Mouse (Mus musculus) large intestine, adult 2 months (tissue): Measurements from ENCODE around the gene Asxl2. TPM values are rescaled to one million over a fixed set of nuclear protein-coding genes. Genes with fewer than 3 reads are reported as not detected.

Experiments used
- DNase-seq: peaks from one replicate; pipeline ENCODE4 v3.0.0-alpha.2; 2012; ENCODE audit warnings: low read depth, low spot score
- WGBS: fragments of 180-500 bp; shearing (Covaris S2); methylation state at CpG from one replicate; pipeline ENCODE4 v1.1.7; 2018; 5-methylcytosine and 5-hydroxymethylcytosine counted together
- polyA plus RNA-seq: library from polyadenylated mRNA; depleted of rRNA; stranded (reverse); fragments of >200 nt; gene quantifications from 2 replicates; pipeline ENCODE4 v1.2.3, GENCODE M21; 2012; rRNA removed

Asxl2 gene
- polyA plus RNA-seq, 1 experiment = 4.1 TPM

DNA sequence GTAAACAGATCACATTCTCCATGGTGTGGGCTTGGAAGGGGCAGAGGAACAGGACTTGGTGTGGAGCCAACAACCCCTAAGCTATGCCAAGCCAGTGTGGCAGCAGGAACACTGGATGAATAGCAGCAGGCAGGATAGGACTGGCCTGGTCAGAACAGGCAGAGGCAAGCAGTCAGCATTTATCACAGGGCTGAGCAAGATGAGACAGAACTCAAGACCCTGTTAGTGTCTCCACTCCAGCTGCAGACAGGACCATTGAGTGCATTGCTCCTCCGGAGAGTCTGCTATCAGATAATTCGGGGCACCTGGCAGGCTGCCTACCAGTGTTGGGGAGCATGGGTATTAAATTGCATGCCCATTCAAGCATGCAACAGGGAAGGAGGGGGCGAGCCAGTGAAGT, 111.0 kb downstream of the Asxl2 start:
- 42% methylated on average over 3 of the region's 3 CpGs for WGBS

DNA sequence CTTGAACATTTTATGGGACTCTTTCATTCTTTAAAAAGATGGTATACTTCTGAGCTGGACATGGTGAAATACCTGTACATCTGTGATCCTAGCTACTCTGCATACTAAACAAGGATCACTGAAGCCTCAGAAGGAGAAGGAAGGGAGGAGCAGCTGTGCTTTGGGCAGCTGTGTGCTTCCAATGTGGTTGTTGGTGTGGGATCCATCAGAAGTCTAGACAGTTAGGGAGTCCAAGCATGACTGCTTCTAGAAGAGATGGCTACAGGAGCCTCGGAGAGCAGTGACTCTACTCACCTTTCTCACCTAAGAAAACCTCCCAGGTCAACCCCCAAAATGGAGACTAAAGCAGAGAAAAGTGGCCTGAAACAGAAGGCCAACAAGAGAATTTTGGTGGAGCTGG, 111.4 kb downstream of the Asxl2 start:
- 79% methylated on average over 1 of the region's 1 CpGs for WGBS
- no peak for DNase-seq

More for the DNA sequence above, 111.0 kb downstream of the Asxl2 start:
- no peak for DNase-seq

DNA sequence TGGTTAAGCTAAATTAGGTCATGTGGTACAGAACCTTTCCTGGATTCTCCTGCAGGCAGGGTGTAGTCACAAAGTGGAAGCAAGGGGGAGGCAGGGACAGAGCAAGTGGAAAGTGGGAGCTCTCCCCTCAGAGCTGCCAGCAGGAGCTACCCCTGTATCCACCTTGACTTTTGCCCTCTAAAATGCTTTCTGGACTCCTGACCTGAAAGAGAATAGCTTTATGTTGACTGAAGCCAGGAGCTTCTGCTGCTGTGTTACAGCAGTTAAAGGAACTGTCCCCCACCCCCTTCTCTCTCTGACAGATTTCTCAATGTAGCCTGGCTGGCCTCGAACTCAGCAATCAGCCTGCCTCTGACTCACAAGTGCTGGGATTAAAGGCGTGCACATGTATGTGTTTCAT, 112.9 kb downstream of the Asxl2 start:
- WGBS = 35% methylated on average over 2 of the region's 2 CpGs
- no peak for DNase-seq

DNA sequence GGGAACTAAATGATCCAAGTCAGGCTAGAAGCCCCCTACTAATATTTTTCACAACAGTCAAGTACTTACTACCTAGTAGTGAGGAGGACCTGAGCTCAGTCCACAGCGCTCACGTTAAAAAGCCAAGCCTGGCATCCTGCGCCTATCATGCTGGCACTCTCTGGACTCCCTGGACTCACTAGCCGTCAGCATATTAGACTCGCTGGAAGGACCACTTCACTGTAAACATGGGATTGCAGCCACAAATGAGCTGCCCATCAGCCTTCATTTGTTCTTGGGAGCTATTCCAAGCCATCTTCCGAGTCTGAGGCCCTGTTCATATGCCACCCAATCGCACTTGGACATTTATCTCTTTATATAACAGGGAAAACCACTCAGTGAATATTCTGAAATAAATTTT, 114.2 kb downstream of the Asxl2 start:
- WGBS = 89% methylated on average over 7 of the region's 7 CpGs
- no peak for DNase-seq

DNA sequence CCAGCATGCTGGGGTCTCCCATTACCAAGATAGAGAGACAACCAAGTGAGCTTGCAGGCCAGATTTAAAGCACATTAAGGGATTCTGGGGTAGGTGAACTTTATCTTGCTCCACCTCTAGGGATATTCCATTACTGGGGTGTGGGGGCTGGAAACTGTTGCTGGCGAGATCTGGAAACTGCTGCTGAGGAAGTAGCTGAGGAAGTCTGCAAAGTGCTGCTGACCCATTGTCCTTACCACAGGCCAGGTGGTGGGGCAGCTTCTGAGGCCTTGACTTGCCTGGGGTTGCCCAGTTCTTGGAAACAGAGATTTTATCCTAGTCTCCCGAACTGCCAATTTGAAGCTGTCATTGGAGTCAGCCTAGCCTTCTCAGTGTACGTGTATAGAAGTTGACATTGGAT, 118.8 kb downstream of the Asxl2 start:
- no peak for DNase-seq
- WGBS = 84% methylated on average over 3 of the region's 3 CpGs

DNA sequence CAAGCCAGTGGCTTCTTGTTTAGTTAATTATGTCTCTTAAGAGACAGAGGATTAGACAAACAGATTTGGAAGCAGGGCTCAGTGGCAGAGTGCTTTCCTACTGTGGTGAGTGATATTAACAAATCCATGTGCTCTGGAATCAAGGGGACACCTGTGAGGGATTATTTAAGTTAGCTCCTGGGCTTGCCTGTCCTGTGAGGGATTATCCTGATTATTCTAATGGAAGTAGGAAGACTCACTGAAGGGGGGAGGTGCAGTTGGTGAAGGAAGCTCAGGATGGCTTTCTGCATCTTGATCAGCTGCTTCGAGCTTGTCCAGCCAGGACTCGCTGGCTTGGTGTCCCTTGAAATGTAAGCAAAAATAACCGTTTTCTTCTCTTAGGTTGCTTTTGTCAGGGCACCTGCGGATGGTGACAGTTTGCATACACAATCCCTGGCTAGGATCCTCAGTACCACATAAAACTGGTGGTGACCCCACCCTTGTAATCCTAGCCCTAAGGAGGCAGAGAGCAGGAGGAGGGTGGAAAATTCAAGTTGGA, 119.5 kb downstream of the Asxl2 start:
- 69% methylated on average over 4 of the region's 4 CpGs for WGBS
- DNase-seq = no peak

DNA sequence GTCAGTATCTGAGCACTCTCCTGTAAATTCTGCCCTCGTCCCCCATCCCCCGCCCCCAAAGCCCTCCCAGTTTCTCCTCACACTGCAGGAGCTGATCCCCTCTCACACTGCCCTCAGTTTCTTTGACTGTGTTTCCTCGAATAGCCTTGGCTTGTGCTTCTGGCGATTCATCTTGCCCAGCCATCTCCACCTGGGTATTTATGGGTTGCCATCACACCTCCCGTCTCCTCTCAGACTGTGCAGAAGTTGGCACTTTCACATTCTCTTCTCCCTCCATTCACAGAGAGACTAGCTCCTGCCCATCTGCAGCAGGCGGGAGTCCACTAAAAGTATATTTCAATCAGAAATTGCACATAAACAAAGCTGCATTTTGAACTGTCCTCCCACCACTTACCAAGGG, 120.1 kb downstream of the Asxl2 start:
- DNase-seq = no peak
- 64% methylated on average over 6 of the region's 6 CpGs for WGBS

DNA sequence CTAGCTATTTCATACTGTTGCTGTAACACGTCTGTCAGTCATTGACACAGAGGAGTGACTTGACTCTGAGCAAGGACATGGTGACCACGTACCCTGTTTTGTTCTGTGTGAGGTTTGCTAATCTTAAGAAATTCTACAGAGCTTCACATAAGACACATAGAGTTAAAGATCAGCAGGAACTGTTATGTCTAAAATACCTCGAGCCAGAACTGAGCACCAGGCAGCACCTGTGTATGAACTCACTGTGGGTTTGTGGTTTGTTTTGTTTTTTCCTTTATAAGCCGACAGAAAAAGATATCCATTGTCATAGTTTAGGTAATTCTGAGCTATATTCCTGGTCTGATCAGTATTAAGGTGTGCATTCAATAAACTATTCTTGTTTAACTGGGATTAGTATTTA, 120.8 kb downstream of the Asxl2 start:
- WGBS = 54% methylated on average over 4 of the region's 4 CpGs

DNA sequence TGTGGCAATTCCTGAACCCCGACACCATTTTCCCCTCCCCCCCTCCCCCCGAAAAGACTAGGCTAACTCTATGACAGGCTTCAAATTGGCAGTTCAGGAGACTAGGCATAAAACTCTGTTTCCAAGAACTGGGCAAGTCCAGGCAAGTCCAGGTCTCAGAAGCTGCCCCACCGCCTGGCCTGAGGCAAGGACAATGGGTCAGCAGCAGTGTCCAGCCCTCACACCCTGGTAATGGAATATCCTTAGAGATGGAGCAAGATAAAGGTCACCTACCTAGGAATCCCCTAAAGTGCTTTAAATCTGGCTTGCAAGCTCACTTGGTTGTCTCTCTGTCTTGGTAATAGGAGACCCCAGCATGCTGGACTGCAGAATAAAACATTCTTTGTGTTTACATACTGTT, 121.3 kb downstream of the Asxl2 start:
- DNase-seq = no peak
- 67% methylated on average over 3 of the region's 3 CpGs for WGBS

More for the DNA sequence above, 120.8 kb downstream of the Asxl2 start:
- no peak for DNase-seq

DNA sequence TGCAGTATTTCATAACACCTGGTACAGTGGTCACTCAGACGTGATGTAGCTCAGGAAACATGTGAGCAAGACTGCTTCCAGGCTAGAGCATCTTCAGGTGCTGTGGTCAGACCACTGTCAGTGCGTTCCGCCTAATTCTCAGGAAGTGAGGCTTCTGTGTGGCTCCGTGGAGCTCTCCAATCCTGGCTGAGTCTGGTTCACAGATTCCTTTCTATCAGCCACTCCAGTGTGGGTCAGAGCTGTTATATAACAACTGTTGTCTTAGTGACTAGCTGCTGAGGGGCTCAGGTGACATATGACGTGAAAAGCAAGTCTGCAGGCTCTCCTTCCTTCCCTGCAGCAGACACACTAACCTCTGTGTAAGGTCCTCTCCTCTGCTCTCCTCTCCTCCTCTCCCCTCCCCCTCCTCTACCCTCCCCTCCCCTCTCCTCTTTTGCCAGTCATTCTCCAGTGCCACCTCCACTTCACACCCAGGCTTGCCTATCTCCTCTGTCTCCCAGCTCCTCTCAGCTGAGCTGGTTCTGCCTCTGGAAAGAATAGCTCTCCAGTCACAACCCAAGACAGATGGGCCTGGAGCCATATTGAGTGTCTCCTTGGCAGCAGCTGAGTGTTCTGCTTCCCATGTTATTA, 122.0 kb downstream of the Asxl2 start:
- WGBS = 61% methylated on average over 5 of the region's 5 CpGs
- no peak for DNase-seq

DNA sequence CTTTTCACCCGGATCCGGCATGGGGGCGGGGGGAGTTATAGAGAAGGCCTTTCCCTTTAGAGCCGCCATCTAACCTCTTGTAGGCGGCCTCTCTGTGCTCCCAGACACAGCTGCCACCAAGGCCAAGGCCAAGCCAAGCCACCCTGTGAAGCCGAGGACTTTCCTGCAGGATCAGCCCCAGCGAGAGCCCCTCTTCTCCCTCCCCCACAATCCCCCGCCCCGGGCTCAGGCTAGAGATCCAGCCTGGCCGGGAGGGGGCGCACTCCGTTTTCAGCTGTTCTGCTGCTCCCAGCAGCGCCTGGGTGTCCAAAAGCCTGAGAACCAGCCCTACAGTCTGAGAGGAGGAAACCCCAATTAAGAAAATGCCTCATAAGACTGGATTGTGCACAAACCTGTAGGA, 123.6 kb downstream of the Asxl2 start:
- no peak for DNase-seq
- 34% methylated on average over 13 of the region's 13 CpGs for WGBS

Other genes starting within 250 kb of the Asxl2 start
- 21.6 and 28.2 TPM in 2 replicates for gene Rab10, start 116.9 kb upstream of the Asxl2 start, polyA plus RNA-seq
- gene Kif3c, start 61.7 kb upstream of the Asxl2 start, polyA plus RNA-seq = 2.1 and 2.3 TPM in 2 replicates
- 10.6 and 12.0 TPM in 2 replicates for gene Dtnb, start 145.5 kb downstream of the Asxl2 start, polyA plus RNA-seq